Mouse (Mus musculus) C2C12 (cell line): ENCODE data around the gene Oxct1. TPM values are rescaled to one million over a fixed set of nuclear protein-coding genes. Genes with fewer than 3 reads are reported as not detected.

Experiments used
- H3K27me3 ChIP-seq: one replicate; pipeline ENCODE4 v1.6.1; 2011; ENCODE audit not compliant: control insufficient read depth, insufficient read depth, insufficient read length
- H3K36me3 ChIP-seq: one replicate; pipeline ENCODE4 v1.6.1; 2011; ENCODE audit not compliant: control insufficient read depth, insufficient read depth
- H3K4me3 ChIP-seq: one replicate; pipeline ENCODE4 v1.5.1; 2011; ENCODE audit warnings: mild to moderate bottlenecking, control low read depth; ENCODE audit not compliant: poor library complexity, insufficient read depth, severe bottlenecking
- H3K79me2 ChIP-seq: one replicate; pipeline ENCODE4 v1.6.1; 2011; ENCODE audit not compliant: control insufficient read depth, insufficient read depth
- H3K79me3 ChIP-seq: one replicate; pipeline ENCODE4 v1.6.1; 2011; ENCODE audit warnings: low read depth, control low read depth
- H3ac ChIP-seq: one replicate; pipeline ENCODE3; 2011; ENCODE audit warnings: low read depth; ENCODE audit not compliant: control insufficient read depth, insufficient read length
- CEBPB ChIP-seq: IDR thresholded peaks from one replicate; pipeline ENCODE4 v1.6.1; 2011; ENCODE audit warnings: low read depth, mild to moderate bottlenecking, control low read depth, moderate library complexity
- CTCF ChIP-seq: IDR thresholded peaks from one replicate; pipeline ENCODE4 v1.5.1; 2011; ENCODE audit not compliant: control insufficient read depth, insufficient read depth, insufficient read length
- FOSL1 ChIP-seq: IDR thresholded peaks from one replicate; pipeline ENCODE4 v1.8.0; 2011; ENCODE audit warnings: mild to moderate bottlenecking, low read length; ENCODE audit not compliant: poor library complexity, insufficient read depth, severe bottlenecking
- MAX ChIP-seq: IDR thresholded peaks from one replicate; pipeline ENCODE4 v1.6.1; 2011; ENCODE audit warnings: mild to moderate bottlenecking, control low read depth
- MYOD1 ChIP-seq: IDR thresholded peaks from one replicate; pipeline ENCODE4 v1.6.1; 2011; ENCODE audit warnings: low read depth; ENCODE audit not compliant: control insufficient read depth, insufficient read length
- MYOG ChIP-seq: IDR thresholded peaks from one replicate; pipeline ENCODE4 v1.6.1; 2011; ENCODE audit not compliant: control insufficient read depth, insufficient read length; ENCODE audit errors: extremely low read depth
- USF1 ChIP-seq: IDR thresholded peaks from one replicate; pipeline ENCODE4 v1.6.1; 2011; ENCODE audit warnings: low read depth, mild to moderate bottlenecking, control low read depth, moderate library complexity
- polyA plus RNA-seq: library from polyadenylated mRNA; unstranded; fragments of >200 nt; fragmentation: generic; extraction: Trizol; gene quantifications from one replicate; pipeline ENCODE4 v1.2.1, GENCODE M21; 2012; ENCODE audit warnings: missing spikeins

Oxct1 gene
- polyA plus RNA-seq, 1 experiment, result 36.2 TPM

GRCm38 (mm10) chr15:4197913-4198312 lies 171.7 kb downstream of the Oxct1 start:
- no peaks in the 10 kb centered on the region for H3K36me3 ChIP-seq
- H3K27me3 ChIP-seq, result no peaks in the 10 kb centered on the region
- no peaks in the 10 kb centered on the region for H3K79me3 ChIP-seq
- TF ChIP-seq CTCF (no peak), FOSL1 (no peak), CEBPB (no peak), MYOG (no peak), USF1 (no peak), MYOD1 (no peak), MAX (no peak)
- no peak overlapping the region for H3ac ChIP-seq
- H3K79me2 ChIP-seq, result no peaks in the 10 kb centered on the region
- no peak overlapping the region for H3K4me3 ChIP-seq

Other genes with a start within 250 kb of the Oxct1 start
- 13.4 TPM for gene Fbxo4, start 46.8 kb upstream of the Oxct1 start, polyA plus RNA-seq
- 3.4 TPM for gene AW549877, start 30.6 kb upstream of the Oxct1 start, polyA plus RNA-seq